Mouse (Mus musculus) urinary bladder, postnatal 25 days (tissue): ENCODE measurements around the gene Rfc3.
A peak's percentile ranks its signal among the peaks of the same experiment; 100 is the strongest.
"Not testable (repeated sequence)": the region's sequence is repeated elsewhere in the genome, so short reads cannot be mapped to it uniquely, and the experiment has no call there.

Experiments
- DNase-seq: peaks from one replicate; pipeline ENCODE4 v3.0.0; 2022; ENCODE audit warnings: low spot score

Gene Rfc3

GRCm38 (mm10) chr5:151650700-151651410 lies at the start of gene Rfc3:
Gene Rfc3 (minus strand): TSS chr5:151651242.
- DNase-seq, result peak; percentile 96

GRCm38 (mm10) chr5:151693636-151694035 lies 42.6 kb upstream of the Rfc3 start:
- not testable (repeated sequence) for DNase-seq

- DNase-seq, result peak; percentile 68
Observed at GRCm38 (mm10) chr5:151686606-151687525, 35.8 kb upstream of the Rfc3 start.

GRCm38 (mm10) chr5:151662207-151662606 lies 11.2 kb upstream of the Rfc3 start:
- DNase-seq, result no peak

GRCm38 (mm10) chr5:151651411-151651784 lies 356 bp upstream of the Rfc3 start:
- no peak for DNase-seq

- no peak for DNase-seq
Observed at GRCm38 (mm10) chr5:151644845-151645244, 6.2 kb downstream of the Rfc3 start.

- no peak for DNase-seq
Observed at GRCm38 (mm10) chr5:151642867-151643266, 8.2 kb downstream of the Rfc3 start.

- DNase-seq, result no peak
Observed at GRCm38 (mm10) chr5:151642102-151642501, 8.9 kb downstream of the Rfc3 start.

- no peak for DNase-seq
Observed at GRCm38 (mm10) chr5:151605921-151606320, 45.1 kb downstream of the Rfc3 start, which contains the start of gene Vmn2r18. Gene Vmn2r18 (minus strand): TSS chr5:151606021.

- no peak for DNase-seq
Observed at GRCm38 (mm10) chr5:151601696-151602095, 49.3 kb downstream of the Rfc3 start.
